Mouse (Mus musculus) C2C12 (cell line): ENCODE measurements around the gene Rsrc1.

ENCODE experiments used
- CEBPB ChIP-seq: IDR thresholded peaks from one replicate; pipeline ENCODE4 v1.6.1; 2011; ENCODE audit warnings: low read depth, mild to moderate bottlenecking, control low read depth, moderate library complexity
- CTCF ChIP-seq: IDR thresholded peaks from one replicate; pipeline ENCODE4 v1.5.1; 2011; ENCODE audit not compliant: control insufficient read depth, insufficient read depth, insufficient read length
- MAX ChIP-seq: IDR thresholded peaks from one replicate; pipeline ENCODE4 v1.6.1; 2011; ENCODE audit warnings: mild to moderate bottlenecking, control low read depth
- MYOD1 ChIP-seq: IDR thresholded peaks from one replicate; pipeline ENCODE4 v1.6.1; 2011; ENCODE audit warnings: low read depth; ENCODE audit not compliant: control insufficient read depth, insufficient read length
- USF1 ChIP-seq: IDR thresholded peaks from one replicate; pipeline ENCODE4 v1.6.1; 2011; ENCODE audit warnings: low read depth, mild to moderate bottlenecking, control low read depth, moderate library complexity

GRCm38 (mm10) chr3:67339558-67339957, 358.4 kb downstream of the Rsrc1 start:
- TF ChIP-seq MYOD1 (no peak), CTCF (no peak), CEBPB (no peak), MAX (no peak), USF1 (no peak)
